Comparison of ENCODE assay signal across 29 mouse cellular contexts in the genomic region with DNA sequence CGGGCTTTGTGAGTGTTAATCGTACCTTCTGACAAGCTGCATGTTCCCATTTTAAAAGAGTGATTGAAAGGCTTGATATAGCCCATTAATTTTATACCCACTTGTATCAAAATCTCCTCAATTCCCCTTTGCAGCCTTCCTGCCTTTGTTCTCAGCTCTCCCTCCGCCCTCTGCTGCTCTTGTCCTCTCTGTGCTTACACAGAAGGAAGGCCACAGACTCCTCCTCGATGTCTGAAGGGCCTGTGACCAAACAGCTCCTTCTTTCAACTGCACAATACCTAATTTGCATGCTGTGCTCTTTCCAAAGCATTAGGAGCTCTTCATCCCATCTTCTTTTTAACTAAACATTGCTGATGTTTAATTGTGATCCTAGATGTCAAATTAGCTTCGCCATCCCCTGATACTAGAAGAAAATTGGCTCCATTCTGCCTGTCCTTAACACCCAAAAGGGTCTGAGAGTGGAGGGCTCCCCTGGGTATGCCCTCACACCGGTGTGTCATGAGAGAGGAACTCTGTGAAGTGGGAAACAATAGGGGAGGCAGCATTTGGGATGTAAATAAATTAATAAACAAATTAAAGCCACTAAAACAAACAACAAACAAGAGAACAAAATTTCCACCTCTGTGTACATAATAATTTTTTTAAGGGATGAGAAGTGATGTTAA.
A peak's percentile ranks its signal among the peaks of the same experiment; 100 is the strongest.
DNase-seq lines count a peak whose midpoint lies in the region; ATAC-seq and TF ChIP-seq lines count a peak whose summit lies in the region.
"Had no signal": no experiment of that assay in that cellular context is flagged by ENCODE, and none has a peak within 500 bp of the region (broad histone marks: within the 10 kb centered on the region; RNA-seq: fewer than 3 reads in every experiment).

No protein-coding gene starts in this region.

- no peak for TF ChIP-seq POLR2A in brain, embryonic 14.5 days (IDR thresholded peaks at IDR 0.05; ENCODE audit: borderline replicate concordance, extremely low read depth, insufficient read depth, insufficient read length, poor library complexity, severe bottlenecking)

- no peak overlapping the region for H3K4me3 ChIP-seq in midbrain, embryonic 12.5 days
- H3K4me3 ChIP-seq in midbrain, postnatal 0 days (ENCODE audit: low read depth, low read length), result no peak overlapping the region
- H3K4me3 ChIP-seq: embryonic facial prominence, embryonic 10.5 days; embryonic facial prominence, embryonic 13.5 days; erythroblast, embryonic 14.5 days; forebrain, embryonic 12.5 days; gastrocnemius, adult 2 months; hindbrain, embryonic 13.5 days had no signal

- peaks cover 4% of the 10 kb centered on the region for H3K4me1 ChIP-seq in midbrain, embryonic 12.5 days
- H3K4me1 ChIP-seq in midbrain, postnatal 0 days (ENCODE audit: insufficient read depth, low read length), result no peaks in the 10 kb centered on the region
- H3K4me1 ChIP-seq: embryonic facial prominence, embryonic 10.5 days; embryonic facial prominence, embryonic 13.5 days; forebrain, embryonic 12.5 days had no signal

- no peaks in the 10 kb centered on the region for H3K27me3 ChIP-seq in midbrain, embryonic 12.5 days
- no peaks in the 10 kb centered on the region for H3K27me3 ChIP-seq in midbrain, postnatal 0 days (ENCODE audit: insufficient read depth, low read length)
- H3K27me3 ChIP-seq: CH12.LX; embryonic facial prominence, embryonic 13.5 days; forebrain, embryonic 12.5 days; hindbrain, embryonic 13.5 days; Patski had no signal

- H3K27ac ChIP-seq in midbrain, embryonic 12.5 days (replicated peaks), result no peak overlapping the region
- H3K27ac ChIP-seq in midbrain, postnatal 0 days (ENCODE audit: low read depth, low read length), result no peak overlapping the region
- H3K27ac ChIP-seq: embryonic facial prominence, embryonic 10.5 days; embryonic facial prominence, embryonic 13.5 days; forebrain, embryonic 12.5 days; gastrocnemius, adult 2 months; hindbrain, embryonic 13.5 days; hindbrain, postnatal 0 days had no signal

- no peak overlapping the region for H3K4me2 ChIP-seq in midbrain, embryonic 12.5 days (replicated peaks)
- H3K4me2 ChIP-seq in midbrain, postnatal 0 days (ENCODE audit: low read depth, low read length, poor library complexity, severe bottlenecking), result no peak overlapping the region
- H3K4me2 ChIP-seq: embryonic facial prominence, embryonic 13.5 days; forebrain, embryonic 12.5 days; heart, embryonic 11.5 days; hindbrain, embryonic 13.5 days had no signal

- TF ChIP-seq CTCF in midbrain, postnatal 0 days (IDR thresholded peaks at IDR 0.05), result no peak
- no peak for TF ChIP-seq CTCF in brain, embryonic 14.5 days (IDR thresholded peaks at IDR 0.05; ENCODE audit: borderline replicate concordance, extremely low read depth, insufficient read depth, insufficient read length)

- intact Hi-C loops in left cerebral cortex, postnatal 14 days (cut with DNase I), result no loop called here

- 38% methylated on average over 6 of the region's 6 CpGs for WGBS in midbrain, embryonic 12.5 days
- WGBS in midbrain, postnatal 0 days, result 34% methylated on average over 6 of the region's 6 CpGs

- no peaks in the 10 kb centered on the region for H3K9me3 ChIP-seq in midbrain, embryonic 12.5 days
- no peaks in the 10 kb centered on the region for H3K9me3 ChIP-seq in midbrain, postnatal 0 days (ENCODE audit: low read length)
- H3K9me3 ChIP-seq: embryonic facial prominence, embryonic 10.5 days; embryonic facial prominence, embryonic 13.5 days; forebrain, embryonic 12.5 days; hindbrain, embryonic 13.5 days had no signal

- DNase-seq in embryo, embryonic 11 days, result peak; percentile 7
- DNase-seq in embryo, embryonic 10 days (ENCODE audit: low spot score), result no peak
- DNase-seq in midbrain, postnatal 0 days (ENCODE audit: low spot score), result no peak
- DNase-seq in brain, embryonic 14.5 days (ENCODE audit: low read depth), result peak; percentile 52
- DNase-seq in left cerebral cortex, postnatal 14 days (ENCODE audit: low spot score in 2 of 2), result no peak
- DNase-seq: adrenal gland, postnatal 10 days; adrenal gland, postnatal 36 days; B cell, adult 2 months; cerebellum, adult 11 months; cerebellum, adult 2 months; cerebellum, adult 9-11 months; cerebellum, postnatal 25 days; gastrocnemius, adult 2 months; gastrocnemius, postnatal 14 days; heart, adult 11 months had no signal

- no peaks in the 10 kb centered on the region for H3K36me3 ChIP-seq in midbrain, embryonic 12.5 days
- no peaks in the 10 kb centered on the region for H3K36me3 ChIP-seq in midbrain, postnatal 0 days (ENCODE audit: insufficient read depth, low read length)
- H3K36me3 ChIP-seq: embryonic facial prominence, embryonic 10.5 days; embryonic facial prominence, embryonic 13.5 days; forebrain, embryonic 12.5 days; G1E; hindbrain, embryonic 13.5 days had no signal

- ATAC-seq in midbrain, embryonic 12.5 days (ENCODE audit: low FRiP score, low read depth), result peak; percentile 71; the same call in 1 of the 2 replicates
- no peak for ATAC-seq in midbrain, postnatal 0 days (ENCODE audit: low FRiP score)
- ATAC-seq: forebrain, embryonic 16.5 days; hindbrain, postnatal 0 days; inflammation-experienced regulatory T-cells, adult 6 months; intestine, embryonic 16.5 days; Patski had no signal

- H3K9ac ChIP-seq in midbrain, embryonic 12.5 days (replicated peaks), result no peak overlapping the region
- no peak overlapping the region for H3K9ac ChIP-seq in midbrain, postnatal 0 days (replicated peaks; ENCODE audit: low read length, poor library complexity, severe bottlenecking)
- H3K9ac ChIP-seq: embryonic facial prominence, embryonic 13.5 days; forebrain, embryonic 12.5 days; hindbrain, embryonic 13.5 days had no signal

Comparison
In these comparisons a context has a peak if more than half of its experiments do, and no peak if none do; other contexts are left out.
1. DNase-seq: peak in embryo, embryonic 11 days (single experiment) and brain, embryonic 14.5 days (single experiment); none in embryo, embryonic 10 days (single experiment), midbrain, postnatal 0 days (single experiment) and left cerebral cortex, postnatal 14 days (0 of 2).